Mouse (Mus musculus): ENCODE data around the gene Slc43a2.
A peak's percentile ranks its signal among the peaks of the same experiment; 100 is the strongest.
"Not testable (repeated sequence)": the region's sequence is repeated elsewhere in the genome, so short reads cannot be mapped to it uniquely, and the experiment has no call there.

The Slc43a2 gene

GRCm38 (mm10) chr11:75551961-75552441 lies 20.5 kb downstream of the Slc43a2 start:
- DNase-seq = peak; percentile 85

GRCm38 (mm10) chr11:75552906-75553482 lies 21.5 kb downstream of the Slc43a2 start:
- DNase-seq = no peak

- DNase-seq = not testable (repeated sequence)
These were observed 24.5 kb downstream of the Slc43a2 start for GRCm38 (mm10) chr11:75556006-75556405.

GRCm38 (mm10) chr11:75557142-75557541 lies 25.6 kb downstream of the Slc43a2 start:
- DNase-seq = no peak

- peak; percentile 24 for DNase-seq
These were observed 26.6 kb downstream of the Slc43a2 start for GRCm38 (mm10) chr11:75558101-75558500.

GRCm38 (mm10) chr11:75559870-75560504 lies 28.5 kb downstream of the Slc43a2 start:
- no peak for DNase-seq

GRCm38 (mm10) chr11:75560530-75561409 lies 29.3 kb downstream of the Slc43a2 start:
- DNase-seq = peak; percentile 44

GRCm38 (mm10) chr11:75561410-75561791 lies 29.9 kb downstream of the Slc43a2 start:
- no peak for DNase-seq

GRCm38 (mm10) chr11:75562840-75563239 lies 31.3 kb downstream of the Slc43a2 start:
- peak; percentile 88 for DNase-seq

- DNase-seq = peak; percentile 50
These were observed 32.5 kb downstream of the Slc43a2 start for GRCm38 (mm10) chr11:75563851-75564548.

- peak; percentile 86 for DNase-seq
These were observed 34.4 kb downstream of the Slc43a2 start for GRCm38 (mm10) chr11:75565849-75566248.

GRCm38 (mm10) chr11:75566276-75567196 lies 35.0 kb downstream of the Slc43a2 start:
- peak; percentile 75 for DNase-seq

- DNase-seq = peak; percentile 83
These were observed 36.0 kb downstream of the Slc43a2 start for GRCm38 (mm10) chr11:75567346-75568114.

GRCm38 (mm10) chr11:75568115-75568511 lies 36.6 kb downstream of the Slc43a2 start:
- peak; percentile 55 for DNase-seq

- peak; percentile 66 for DNase-seq
These were observed 37.5 kb downstream of the Slc43a2 start for GRCm38 (mm10) chr11:75568962-75569361.

- DNase-seq = peak; percentile 94
These were observed 39.1 kb downstream of the Slc43a2 start for GRCm38 (mm10) chr11:75570375-75571125.

- peak; percentile 70 for DNase-seq
These were observed 39.9 kb downstream of the Slc43a2 start for GRCm38 (mm10) chr11:75571126-75571990.

- peak; percentile 70 for DNase-seq
These were observed 40.9 kb downstream of the Slc43a2 start for GRCm38 (mm10) chr11:75572301-75572791.

All from cerebellum, adult 11-12 months (tissue).